ENCODE assay signal across 29 mouse cellular contexts in genomic region chr1:183991921-183992320, GRCm38 (mm10). TPM values are rescaled to one million over a fixed set of nuclear protein-coding genes. Genes with fewer than 3 reads are reported as not detected.
"Had no signal": no experiment of that assay in that cellular context is flagged by ENCODE, and none has a peak within 500 bp of the region (broad histone marks: within the 10 kb centered on the region; RNA-seq: fewer than 3 reads in every experiment).

No protein-coding gene starts in this region.

- H3K27ac ChIP-seq: limb, embryonic 10.5 days; limb, embryonic 12.5 days; limb, embryonic 13.5 days; limb, embryonic 15.5 days; liver, embryonic 12.5 days; liver, embryonic 13.5 days; liver, embryonic 14.5 days; liver, embryonic 15.5 days; lung, embryonic 15.5 days; macrophage; midbrain, embryonic 10.5 days; midbrain, embryonic 12.5 days; midbrain, embryonic 13.5 days; midbrain, embryonic 15.5 days; neural tube, embryonic 12.5 days had no signal

- H3K9me3 ChIP-seq: limb, embryonic 10.5 days; limb, embryonic 12.5 days; limb, embryonic 13.5 days; limb, embryonic 15.5 days; liver, embryonic 12.5 days; liver, embryonic 13.5 days; liver, embryonic 15.5 days; lung, embryonic 15.5 days; midbrain, embryonic 10.5 days; midbrain, embryonic 12.5 days; midbrain, embryonic 13.5 days; midbrain, embryonic 15.5 days; neural tube, embryonic 12.5 days had no signal

- H3K4me1 ChIP-seq: limb, embryonic 10.5 days; limb, embryonic 12.5 days; limb, embryonic 13.5 days; limb, embryonic 15.5 days; liver, embryonic 12.5 days; liver, embryonic 13.5 days; liver, embryonic 15.5 days; lung, embryonic 15.5 days; midbrain, embryonic 10.5 days; midbrain, embryonic 12.5 days; midbrain, embryonic 13.5 days; midbrain, embryonic 15.5 days; neural tube, embryonic 12.5 days had no signal

- H3K4me3 ChIP-seq: limb, embryonic 10.5 days; limb, embryonic 12.5 days; limb, embryonic 13.5 days; limb, embryonic 15.5 days; liver, embryonic 12.5 days; liver, embryonic 13.5 days; liver, embryonic 15.5 days; lung, embryonic 15.5 days; megakaryocyte, embryonic 14.5 days; midbrain, embryonic 10.5 days; midbrain, embryonic 12.5 days; midbrain, embryonic 13.5 days; midbrain, embryonic 15.5 days; myocyte; neural tube, embryonic 12.5 days had no signal

- DNase-seq: left cerebral cortex, postnatal 4 days; liver; liver, embryonic 13.5 days; liver, postnatal 0 days; lung, adult 18-20 months; lung, adult 2 months; lung, embryonic 14.5 days; lung, postnatal 10 days; lung, postnatal 14 days; lung, postnatal 36 days; lung, postnatal 4 days; midbrain, embryonic 14.5 days had no signal

- H3K27me3 ChIP-seq: limb, embryonic 12.5 days; limb, embryonic 13.5 days; limb, embryonic 15.5 days; liver, embryonic 12.5 days; liver, embryonic 13.5 days; liver, embryonic 15.5 days; lung, embryonic 15.5 days; megakaryocyte, embryonic 14.5 days; midbrain, embryonic 12.5 days; midbrain, embryonic 13.5 days; midbrain, embryonic 15.5 days; neural tube, embryonic 12.5 days had no signal

- H3K36me3 ChIP-seq: limb, embryonic 10.5 days; limb, embryonic 12.5 days; limb, embryonic 13.5 days; limb, embryonic 15.5 days; liver, embryonic 12.5 days; liver, embryonic 13.5 days; liver, embryonic 15.5 days; lung, embryonic 15.5 days; midbrain, embryonic 10.5 days; midbrain, embryonic 12.5 days; midbrain, embryonic 13.5 days; midbrain, embryonic 15.5 days; neural tube, embryonic 12.5 days had no signal

RNA-seq across cellular contexts. Expression of gene 1700056E22Rik, which starts 42.2 kb away (rescaled TPM):
- total RNA-seq: megakaryocyte-erythroid progenitor cell, adult 5-6 weeks had no signal
